Mouse (Mus musculus): ENCODE results near the gene Eif4g1. TPM values are rescaled to one million over a fixed set of nuclear protein-coding genes. Genes with fewer than 3 reads are reported as not detected.

Eif4g1 gene
- polyA plus RNA-seq, 1 experiment from 2014 or later: 146 TPM

DNA sequence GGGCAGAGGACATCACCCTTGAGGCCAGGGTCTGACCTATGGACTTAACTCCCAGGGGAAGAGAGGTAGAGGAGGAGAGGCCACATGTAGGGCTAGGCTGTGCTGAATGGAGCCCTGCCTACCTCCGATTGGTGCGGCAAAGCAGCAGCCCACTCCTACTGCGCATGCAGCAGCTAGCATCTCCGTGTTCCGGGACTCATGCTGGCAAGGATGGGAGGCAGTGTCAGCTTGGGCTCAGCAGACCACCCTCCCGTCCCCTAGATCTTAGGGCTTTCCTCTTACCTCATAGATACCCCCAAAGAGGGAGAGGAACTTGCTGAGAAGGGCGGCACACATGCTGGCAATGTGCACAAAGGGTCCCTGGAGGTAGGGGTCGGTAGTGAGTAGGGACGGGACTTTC is 44.1 kb downstream of the Eif4g1 start:
- no peak overlapping the region for H3K9ac ChIP-seq
- WGBS: 78% methylated on average over 9 of the region's 9 CpGs
- no peak overlapping the region for H3K4me2 ChIP-seq
- no peak overlapping the region for H3K27ac ChIP-seq
- H3K36me3 ChIP-seq (replicated peaks): peaks cover 7% of the 10 kb centered on the region; the same call in 1 of the 2 replicates
- no peak overlapping the region for H3K4me3 ChIP-seq
- H3K9me3 ChIP-seq: no peaks in the 10 kb centered on the region
- peaks cover 35% of the 10 kb centered on the region for H3K4me1 ChIP-seq
- H3K27me3 ChIP-seq (replicated peaks): no peaks in the 10 kb centered on the region
- ATAC-seq (replicated peaks): no peak

DNA sequence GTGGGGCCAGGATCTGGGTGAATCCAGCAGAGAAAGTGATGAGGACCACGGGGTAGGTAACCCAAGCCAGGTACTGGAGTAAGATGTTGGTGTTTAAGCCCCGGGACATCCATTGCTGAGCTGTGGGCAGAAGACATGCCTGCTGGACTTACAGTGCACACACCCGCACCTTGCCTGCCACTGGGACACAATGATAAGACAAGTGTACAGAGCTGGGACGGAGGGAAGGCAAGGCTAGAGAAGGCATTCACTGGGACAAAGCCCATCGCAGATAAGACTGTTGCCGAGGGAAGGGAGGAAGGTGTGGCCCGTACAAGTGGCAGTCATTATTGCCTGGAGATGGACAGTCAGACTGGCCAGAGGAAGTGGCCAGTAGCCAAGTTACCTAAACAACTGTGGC is 44.8 kb downstream of the Eif4g1 start:
- no peaks in the 10 kb centered on the region for H3K27me3 ChIP-seq (replicated peaks)
- H3K4me3 ChIP-seq: no peak overlapping the region
- WGBS: 91% methylated on average over 7 of the region's 7 CpGs
- H3K36me3 ChIP-seq (replicated peaks): peaks cover 7% of the 10 kb centered on the region; the same call in 1 of the 2 replicates
- no peak for ATAC-seq (replicated peaks)
- H3K27ac ChIP-seq: no peak overlapping the region
- H3K4me1 ChIP-seq: peaks cover 35% of the 10 kb centered on the region
- H3K4me2 ChIP-seq: no peak overlapping the region
- H3K9ac ChIP-seq: no peak overlapping the region
- no peaks in the 10 kb centered on the region for H3K9me3 ChIP-seq

- H3K27ac ChIP-seq: no peak overlapping the region
- peak overlapping the region; percentile 7; the same call in 1 of the 2 replicates for H3K9ac ChIP-seq
- no peaks in the 10 kb centered on the region for H3K9me3 ChIP-seq
- H3K36me3 ChIP-seq (replicated peaks): peaks cover 7% of the 10 kb centered on the region; the same call in 1 of the 2 replicates
- WGBS: 24% methylated on average over 11 of the region's 11 CpGs
- peak overlapping the region; percentile 98 for H3K4me2 ChIP-seq
- ATAC-seq (replicated peaks): no peak
- peak overlapping the region; percentile 70 for H3K4me3 ChIP-seq
- H3K4me1 ChIP-seq: peaks cover 45% of the 10 kb centered on the region
- H3K27me3 ChIP-seq (replicated peaks): no peaks in the 10 kb centered on the region
Observed at GRCm38 (mm10) chr16:20714307-20715080, 46.4 kb downstream of the Eif4g1 start.

DNA sequence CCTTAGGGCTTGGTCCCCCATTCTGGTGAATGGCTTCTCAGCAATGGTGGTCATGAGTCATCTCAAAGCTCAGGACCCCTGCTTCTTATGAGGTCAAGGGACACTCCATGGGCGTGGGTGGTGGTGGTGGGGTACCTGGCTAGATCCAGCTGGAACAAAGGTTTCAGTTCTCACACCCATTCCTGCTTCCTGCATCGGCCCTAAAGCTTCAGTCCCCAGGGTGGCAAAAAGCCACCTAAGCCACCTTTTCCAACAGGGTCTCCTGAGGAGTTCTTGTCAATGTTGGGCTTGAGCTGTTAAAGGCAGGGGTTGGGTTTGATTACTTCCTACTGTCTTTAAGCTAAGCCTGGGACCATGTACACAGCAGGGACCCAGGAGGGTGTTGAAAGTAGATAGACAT is 47.0 kb downstream of the Eif4g1 start:
- Histone ChIP-seq H3K4me2 (peak overlapping the region; percentile 98), H3K9ac (peak overlapping the region; percentile 67), H3K4me3 (peak overlapping the region; percentile 70), H3K36me3 (replicated peaks) (peaks cover 7% of the 10 kb centered on the region; the same call in 1 of the 2 replicates), H3K27me3 (replicated peaks) (no peaks in the 10 kb centered on the region), H3K4me1 (peaks cover 43% of the 10 kb centered on the region), H3K27ac (no peak overlapping the region), H3K9me3 (no peaks in the 10 kb centered on the region)
- WGBS: 64% methylated on average over 2 of the region's 2 CpGs
- ATAC-seq (replicated peaks): no peak

GRCm38 (mm10) chr16:20715566-20715965 is 47.5 kb downstream of the Eif4g1 start:
- H3K36me3 ChIP-seq (replicated peaks): peaks cover 7% of the 10 kb centered on the region; the same call in 1 of the 2 replicates
- peak overlapping the region; percentile 70 for H3K4me3 ChIP-seq
- no peaks in the 10 kb centered on the region for H3K9me3 ChIP-seq
- H3K9ac ChIP-seq: peak overlapping the region; percentile 67
- no peaks in the 10 kb centered on the region for H3K27me3 ChIP-seq (replicated peaks)
- ATAC-seq (replicated peaks): no peak
- WGBS: 1% methylated on average over 12 of the region's 12 CpGs
- peak overlapping the region; percentile 90 for H3K27ac ChIP-seq
- peak overlapping the region; percentile 98 for H3K4me2 ChIP-seq
- H3K4me1 ChIP-seq: peaks cover 43% of the 10 kb centered on the region

GRCm38 (mm10) chr16:20715976-20716840 is 48.1 kb downstream of the Eif4g1 start:
- peak overlapping the region; percentile 70 for H3K4me3 ChIP-seq
- H3K9ac ChIP-seq: peak overlapping the region; percentile 67
- peaks cover 43% of the 10 kb centered on the region for H3K4me1 ChIP-seq
- peak overlapping the region; percentile 98 for H3K4me2 ChIP-seq
- WGBS: under 1% methylated on average over 64 of the region's 68 CpGs
- H3K36me3 ChIP-seq (replicated peaks): peaks cover 7% of the 10 kb centered on the region; the same call in 1 of the 2 replicates
- H3K9me3 ChIP-seq: no peaks in the 10 kb centered on the region
- no peaks in the 10 kb centered on the region for H3K27me3 ChIP-seq (replicated peaks)
- ATAC-seq (replicated peaks): peak; percentile 83
- H3K27ac ChIP-seq: peak overlapping the region; percentile 90

DNA sequence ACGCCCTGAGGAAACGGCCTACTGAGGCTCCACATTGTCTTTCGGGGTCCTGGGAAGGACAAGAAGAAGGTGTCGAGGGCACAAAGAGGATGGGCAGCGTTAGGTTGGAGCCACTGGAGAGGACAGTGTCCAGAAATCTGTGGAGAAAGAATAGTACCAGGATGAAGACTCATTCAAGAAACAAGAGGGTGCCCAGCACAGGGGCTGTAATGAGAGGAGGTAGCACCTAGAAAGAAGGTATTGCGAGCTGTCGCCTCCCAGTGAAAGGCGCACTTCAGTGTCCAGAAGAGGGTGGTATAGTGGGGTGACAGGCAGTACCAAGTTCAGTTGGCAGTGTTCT is 48.7 kb downstream of the Eif4g1 start:
- H3K27me3 ChIP-seq (replicated peaks): no peaks in the 10 kb centered on the region
- peaks cover 43% of the 10 kb centered on the region for H3K4me1 ChIP-seq
- peak; percentile 40 for ATAC-seq (replicated peaks)
- H3K9ac ChIP-seq: peak overlapping the region; percentile 67
- peaks cover 8% of the 10 kb centered on the region; the same call in 1 of the 2 replicates for H3K36me3 ChIP-seq (replicated peaks)
- peak overlapping the region; percentile 90 for H3K27ac ChIP-seq
- H3K9me3 ChIP-seq: no peaks in the 10 kb centered on the region
- WGBS: 1% methylated on average over 8 of the region's 8 CpGs
- peak overlapping the region; percentile 70 for H3K4me3 ChIP-seq
- peak overlapping the region; percentile 98 for H3K4me2 ChIP-seq

GRCm38 (mm10) chr16:20717181-20717977 is 49.3 kb downstream of the Eif4g1 start, which contains the start of the genes Polr2h and Clcn2:
Polr2h (plus strand) TSS chr16:20717665.
Clcn2 (minus strand) TSS chr16:20717746.
- peaks cover 9% of the 10 kb centered on the region; the same call in 1 of the 2 replicates for H3K36me3 ChIP-seq (replicated peaks)
- peak within 1 kb of the TSS; percentile 90 for H3K27ac ChIP-seq
- H3K4me1 ChIP-seq: peaks cover 43% of the 10 kb centered on the region
- WGBS: under 1% methylated on average over 62 of the region's 62 CpGs
- no peaks in the 10 kb centered on the region for H3K9me3 ChIP-seq
- peak within 1 kb of the TSS; percentile 98 for H3K4me2 ChIP-seq
- H3K27me3 ChIP-seq (replicated peaks): no peaks in the 10 kb centered on the region
- H3K4me3 ChIP-seq: peak within 1 kb of the TSS; percentile 70
- peak; percentile 88 for ATAC-seq (replicated peaks)
- peak within 1 kb of the TSS; percentile 67 for H3K9ac ChIP-seq

- H3K4me3 ChIP-seq: peak overlapping the region; percentile 70
- 2% methylated on average over 18 of the region's 18 CpGs for WGBS
- peaks cover 11% of the 10 kb centered on the region; the same call in 1 of the 2 replicates for H3K36me3 ChIP-seq (replicated peaks)
- peaks cover 43% of the 10 kb centered on the region for H3K4me1 ChIP-seq
- no peaks in the 10 kb centered on the region for H3K27me3 ChIP-seq (replicated peaks)
- peak overlapping the region; percentile 67 for H3K9ac ChIP-seq
- no peaks in the 10 kb centered on the region for H3K9me3 ChIP-seq
- H3K4me2 ChIP-seq: peak overlapping the region; percentile 98
- H3K27ac ChIP-seq: peak overlapping the region; percentile 90
- peak; percentile 2; the same call in 1 of the 2 replicates for ATAC-seq (replicated peaks)
Observed at GRCm38 (mm10) chr16:20717978-20718670, 50.0 kb downstream of the Eif4g1 start.

DNA sequence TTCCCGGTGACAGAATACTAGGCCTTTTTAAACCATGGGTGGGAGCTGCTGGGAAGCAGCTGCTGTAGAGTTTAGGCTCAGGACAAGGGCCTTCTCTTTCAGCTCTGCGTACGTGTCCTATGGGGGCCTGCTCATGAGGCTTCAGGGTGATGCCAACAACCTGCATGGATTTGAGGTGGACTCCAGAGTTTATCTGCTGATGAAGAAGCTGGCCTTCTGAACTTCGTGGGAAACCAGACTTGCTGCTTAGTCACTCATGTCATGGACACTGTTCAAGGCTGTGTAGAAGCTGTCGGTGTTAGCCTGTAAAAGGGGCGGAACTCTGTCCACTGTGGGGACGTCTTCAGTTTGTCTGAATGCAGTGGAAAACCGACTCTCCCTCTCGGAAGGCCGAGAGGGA is 53.7 kb downstream of the Eif4g1 start:
- Histone ChIP-seq H3K4me2 (no peak overlapping the region), H3K27ac (no peak overlapping the region), H3K27me3 (replicated peaks) (no peaks in the 10 kb centered on the region), H3K4me1 (peaks cover 14% of the 10 kb centered on the region), H3K9ac (no peak overlapping the region), H3K4me3 (no peak overlapping the region), H3K9me3 (no peaks in the 10 kb centered on the region), H3K36me3 (replicated peaks) (peaks cover 11% of the 10 kb centered on the region; the same call in 1 of the 2 replicates)
- ATAC-seq (replicated peaks): no peak
- 90% methylated on average over 10 of the region's 10 CpGs for WGBS

- H3K4me2 ChIP-seq: no peak overlapping the region
- no peak overlapping the region for H3K9ac ChIP-seq
- peaks cover 11% of the 10 kb centered on the region; the same call in 1 of the 2 replicates for H3K36me3 ChIP-seq (replicated peaks)
- no peak overlapping the region for H3K4me3 ChIP-seq
- no peaks in the 10 kb centered on the region for H3K27me3 ChIP-seq (replicated peaks)
- H3K9me3 ChIP-seq: no peaks in the 10 kb centered on the region
- peaks cover 10% of the 10 kb centered on the region for H3K4me1 ChIP-seq
- ATAC-seq (replicated peaks): no peak
- 90% methylated on average over 4 of the region's 4 CpGs for WGBS
- no peak overlapping the region for H3K27ac ChIP-seq
Observed at GRCm38 (mm10) chr16:20722736-20723135, 54.6 kb downstream of the Eif4g1 start.

Data from midbrain, embryonic 15.5 days (tissue).